Mouse (Mus musculus) limb, embryonic 12.5 days (tissue): ENCODE measurements at regions not wholly inside any gene's neighbourhood (a gene's known extent, or its start where the extent isn't known, plus 50 kb on each side); places are given as distances from the start of the nearest gene placed in this dataset.
A peak's percentile ranks its signal among the peaks of the same experiment; 100 is the strongest.

Experiments
- ATAC-seq: fragments of 200-750 bp; cut with Nextera tagmentation; 2 replicates; pipeline ENCODE4 v1.8.0; 2017; ENCODE audit warnings: low read depth, moderate TSS enrichment; ENCODE audit not compliant: insufficient number of reproducible peaks, insufficient read depth, low FRiP score, low TSS enrichment
- H3K27ac ChIP-seq: fragments of 300-500 bp; sonication (generic); 2 replicates; pipeline ENCODE4 v1.5.1; 2016; ENCODE audit warnings: mild to moderate bottlenecking, moderate library complexity
- H3K27me3 ChIP-seq: fragments of 300-500 bp; sonication (generic); 2 replicates; pipeline ENCODE4 v1.6.1; 2016; ENCODE audit warnings: mild to moderate bottlenecking, moderate library complexity
- H3K36me3 ChIP-seq: fragments of 300-500 bp; sonication (generic); 2 replicates; pipeline ENCODE4 v1.6.1; 2016; ENCODE audit warnings: mild to moderate bottlenecking, moderate library complexity
- H3K4me1 ChIP-seq: fragments of 300-500 bp; sonication (generic); replicated peaks from 2 replicates; pipeline ENCODE4 v1.6.1; 2016
- H3K4me2 ChIP-seq: fragments of 300-500 bp; sonication (generic); 2 replicates; pipeline ENCODE4 v1.6.1; 2016; ENCODE audit warnings: mild to moderate bottlenecking, moderate library complexity
- H3K4me3 ChIP-seq: fragments of 300-500 bp; sonication (generic); replicated peaks from 2 replicates; pipeline ENCODE4 v1.5.1; 2016; ENCODE audit warnings: mild to moderate bottlenecking
- H3K9ac ChIP-seq: fragments of 300-500 bp; sonication (generic); replicated peaks from 2 replicates; pipeline ENCODE4 v1.6.1; 2016; ENCODE audit warnings: mild to moderate bottlenecking, moderate library complexity
- H3K9me3 ChIP-seq: fragments of 300-500 bp; sonication (generic); 2 replicates; pipeline ENCODE4 v1.6.1; 2016; ENCODE audit warnings: mild to moderate bottlenecking, moderate library complexity
- WGBS: fragments of 180-500 bp; shearing (Covaris S2); methylation state at CpG from one replicate; pipeline ENCODE4 v1.1.7; 2016; 5-methylcytosine and 5-hydroxymethylcytosine counted together

- no peak for ATAC-seq
- Histone ChIP-seq H3K27me3 (no peaks in the 10 kb centered on the region), H3K9me3 (no peaks in the 10 kb centered on the region), H3K4me2 (no peak overlapping the region), H3K36me3 (no peaks in the 10 kb centered on the region), H3K4me1 (peaks cover 3% of the 10 kb centered on the region; the same call in 1 of the 2 replicates), H3K9ac (no peak overlapping the region), H3K27ac (no peak overlapping the region), H3K4me3 (no peak overlapping the region)
- 82% methylated on average over 8 of the region's 8 CpGs for WGBS
These were observed 66.8 kb upstream of the Cnih3 start for GRCm38 (mm10) chr1:181285600-181285999.

- Histone ChIP-seq H3K4me3 (no peak overlapping the region), H3K27ac (no peak overlapping the region), H3K36me3 (no peaks in the 10 kb centered on the region), H3K4me2 (no peak overlapping the region), H3K27me3 (no peaks in the 10 kb centered on the region), H3K9ac (no peak overlapping the region), H3K4me1 (peaks cover 3% of the 10 kb centered on the region; the same call in 1 of the 2 replicates), H3K9me3 (no peaks in the 10 kb centered on the region)
- ATAC-seq: no peak
- 69% methylated on average over 5 of the region's 5 CpGs for WGBS
These were observed 66.3 kb upstream of the Cnih3 start for GRCm38 (mm10) chr1:181286146-181286545.

DNA sequence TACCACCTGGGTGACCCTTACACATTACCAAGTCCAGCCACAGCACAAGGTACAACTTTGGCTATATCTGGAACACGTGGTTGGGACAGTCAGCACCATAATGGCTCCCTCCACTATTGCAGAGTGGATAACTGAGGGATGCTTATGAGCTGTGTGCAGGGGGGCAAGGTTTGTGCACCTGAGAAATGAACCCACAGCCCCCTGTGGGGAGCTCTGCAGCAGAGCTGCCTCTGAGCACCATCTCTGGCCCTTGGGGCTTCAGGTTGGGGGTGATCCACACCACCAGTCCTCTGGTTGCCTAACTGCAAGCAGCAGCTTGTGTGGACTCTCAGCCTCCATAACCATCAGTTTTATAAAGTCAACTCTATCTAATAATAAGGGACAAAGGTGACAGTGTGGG lies 65.3 kb upstream of the Cnih3 start:
- WGBS: 76% methylated on average over 1 of the region's 1 CpGs
- Histone ChIP-seq H3K36me3 (no peaks in the 10 kb centered on the region), H3K4me2 (no peak overlapping the region), H3K9me3 (no peaks in the 10 kb centered on the region), H3K4me1 (peaks cover 3% of the 10 kb centered on the region; the same call in 1 of the 2 replicates), H3K27me3 (no peaks in the 10 kb centered on the region), H3K9ac (no peak overlapping the region), H3K27ac (no peak overlapping the region), H3K4me3 (no peak overlapping the region)
- ATAC-seq: no peak

DNA sequence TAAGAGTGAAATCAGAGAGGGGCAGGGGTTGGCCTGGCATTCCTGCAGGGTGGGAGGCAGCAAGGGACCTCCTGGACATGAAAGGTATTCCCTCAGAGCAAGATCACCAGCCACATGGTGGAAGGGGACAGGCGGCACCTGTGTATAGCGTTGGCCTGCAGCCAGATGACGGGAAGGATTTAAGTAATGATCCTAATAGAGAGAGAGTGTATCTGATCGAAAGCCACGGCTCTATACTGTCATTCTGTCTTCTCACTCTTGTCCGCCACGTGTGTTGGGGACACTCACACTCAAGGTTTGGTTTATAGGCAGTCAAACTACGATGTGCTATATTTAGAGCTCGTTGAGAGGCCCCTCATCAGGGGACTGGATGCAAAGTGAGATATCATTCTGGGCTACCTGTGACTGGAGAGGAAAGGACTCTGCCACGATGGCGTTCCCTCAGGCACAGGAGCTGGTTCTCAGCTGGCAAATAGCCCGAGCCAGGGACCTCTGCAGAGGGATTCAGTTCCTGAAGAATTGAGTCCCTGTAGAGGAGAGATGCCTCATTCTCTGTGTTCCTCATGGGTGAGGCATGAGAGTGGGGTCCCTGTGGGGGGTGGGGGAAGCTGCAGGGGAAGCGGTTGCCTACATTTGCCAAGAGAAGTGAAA lies 62.9 kb upstream of the Cnih3 start:
- Histone ChIP-seq H3K4me1 (peaks cover 3% of the 10 kb centered on the region; the same call in 1 of the 2 replicates), H3K9ac (no peak overlapping the region), H3K27ac (peak overlapping the region; percentile 59), H3K4me3 (no peak overlapping the region), H3K4me2 (no peak overlapping the region), H3K36me3 (no peaks in the 10 kb centered on the region), H3K9me3 (no peaks in the 10 kb centered on the region), H3K27me3 (no peaks in the 10 kb centered on the region)
- no peak for ATAC-seq
- WGBS: 72% methylated on average over 13 of the region's 13 CpGs

DNA sequence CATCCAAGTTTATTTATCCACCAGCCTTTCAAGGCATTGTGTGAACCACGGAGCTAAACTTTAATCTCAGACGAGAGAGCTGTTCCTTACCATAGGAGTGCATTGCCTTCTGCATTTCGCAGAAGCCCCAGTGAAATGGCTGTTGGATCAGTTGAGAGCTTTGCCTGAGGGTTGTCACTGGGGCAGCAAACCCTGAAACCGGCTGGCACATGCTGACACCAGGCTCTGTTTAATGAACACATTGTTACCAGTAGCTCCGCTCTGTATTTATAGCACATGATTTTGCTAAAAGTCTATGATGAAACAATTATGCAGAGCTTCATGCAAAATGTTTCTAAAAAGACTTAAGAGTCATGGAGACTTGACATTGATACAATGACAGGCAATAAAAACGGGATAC lies 61.2 kb upstream of the Cnih3 start:
- Histone ChIP-seq H3K36me3 (no peaks in the 10 kb centered on the region), H3K4me3 (no peak overlapping the region), H3K4me2 (no peak overlapping the region), H3K27me3 (no peaks in the 10 kb centered on the region), H3K4me1 (peaks cover 3% of the 10 kb centered on the region; the same call in 1 of the 2 replicates), H3K27ac (no peak overlapping the region), H3K9me3 (no peaks in the 10 kb centered on the region), H3K9ac (no peak overlapping the region)
- 66% methylated on average over 6 of the region's 6 CpGs for WGBS
- no peak for ATAC-seq

GRCm38 (mm10) chr1:181291966-181292365 lies 60.5 kb upstream of the Cnih3 start:
- 84% methylated on average over 5 of the region's 5 CpGs for WGBS

DNA sequence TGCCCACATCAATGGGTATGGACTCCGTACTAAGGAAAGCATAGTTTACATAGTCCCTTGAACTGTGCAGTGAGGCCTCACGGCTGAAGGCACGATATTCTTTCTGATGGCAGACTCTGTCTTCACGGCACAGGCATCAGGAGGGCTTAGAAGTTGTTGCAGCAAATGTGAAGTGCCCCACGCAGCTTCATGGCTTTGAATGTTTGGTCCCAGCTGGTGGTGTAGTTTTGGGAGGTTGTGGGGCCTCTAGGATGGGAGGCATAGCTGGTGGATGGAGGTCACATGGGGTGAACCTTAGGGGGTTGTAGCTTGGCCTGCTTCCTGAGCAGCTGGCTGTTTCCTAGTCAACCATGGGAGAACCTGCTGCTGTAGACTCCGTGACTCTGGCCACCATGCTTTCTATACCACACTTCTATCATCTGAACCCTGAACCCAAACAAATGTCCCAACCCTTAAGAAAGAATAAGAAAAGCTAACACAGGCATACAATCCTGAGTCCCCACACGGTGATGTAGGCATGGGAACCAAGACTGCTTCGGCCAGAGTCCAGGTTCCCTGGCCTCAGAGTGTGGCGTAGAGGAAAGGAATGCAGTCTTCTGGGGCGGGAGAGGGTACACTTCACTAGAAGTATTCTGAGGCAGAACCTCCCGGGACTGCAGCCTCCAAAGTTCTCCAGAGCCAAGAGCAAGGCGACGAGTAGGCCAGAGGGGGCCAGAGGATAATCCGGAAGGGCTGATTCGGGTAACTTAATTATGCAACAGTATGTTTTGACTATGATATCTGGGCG lies 59.2 kb upstream of the Cnih3 start:
- Histone ChIP-seq H3K4me3 (no peak overlapping the region), H3K4me2 (no peak overlapping the region), H3K27ac (no peak overlapping the region), H3K4me1 (peaks cover 3% of the 10 kb centered on the region; the same call in 1 of the 2 replicates), H3K9me3 (no peaks in the 10 kb centered on the region), H3K36me3 (no peaks in the 10 kb centered on the region), H3K9ac (no peak overlapping the region), H3K27me3 (no peaks in the 10 kb centered on the region)
- no peak for ATAC-seq
- WGBS: 88% methylated on average over 16 of the region's 16 CpGs

More at GRCm38 (mm10) chr1:181291966-181292365, 60.5 kb upstream of the Cnih3 start:
- Histone ChIP-seq H3K4me3 (no peak overlapping the region), H3K36me3 (no peaks in the 10 kb centered on the region), H3K4me2 (no peak overlapping the region), H3K9me3 (no peaks in the 10 kb centered on the region), H3K9ac (no peak overlapping the region), H3K27me3 (no peaks in the 10 kb centered on the region), H3K4me1 (peaks cover 3% of the 10 kb centered on the region; the same call in 1 of the 2 replicates), H3K27ac (no peak overlapping the region)
- ATAC-seq: no peak

- H3K9ac ChIP-seq: no peak overlapping the region
- no peaks in the 10 kb centered on the region for H3K36me3 ChIP-seq
- no peak for ATAC-seq
- no peak overlapping the region for H3K4me3 ChIP-seq
- H3K27ac ChIP-seq: no peak overlapping the region
- no peaks in the 10 kb centered on the region for H3K27me3 ChIP-seq
- no peaks in the 10 kb centered on the region for H3K9me3 ChIP-seq
- no peaks in the 10 kb centered on the region for H3K4me1 ChIP-seq
- 75% methylated on average over 4 of the region's 4 CpGs for WGBS
- H3K4me2 ChIP-seq: no peak overlapping the region
These were observed 56.8 kb upstream of the Cnih3 start for GRCm38 (mm10) chr1:181295651-181296050.

DNA sequence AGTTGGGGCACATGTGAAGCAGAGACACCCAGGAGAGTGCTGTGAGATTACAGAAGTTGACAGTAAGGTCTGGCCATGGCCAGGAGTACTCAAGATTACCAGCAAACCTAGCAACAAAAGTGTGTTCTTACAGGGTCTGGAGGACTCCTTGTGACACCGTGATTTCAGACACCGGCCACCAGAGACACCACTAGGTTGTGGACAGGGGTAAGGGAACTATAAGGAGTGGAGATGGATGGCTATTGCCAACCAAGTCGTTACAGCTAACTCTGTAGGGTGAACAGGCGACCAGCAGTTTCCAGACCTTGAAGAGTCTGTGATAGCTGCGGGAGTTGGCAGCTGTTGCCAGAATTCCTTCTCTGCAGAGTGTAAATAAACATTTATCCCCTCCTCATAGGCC lies 54.4 kb upstream of the Cnih3 start:
- Histone ChIP-seq H3K27ac (no peak overlapping the region), H3K4me3 (no peak overlapping the region), H3K36me3 (no peaks in the 10 kb centered on the region), H3K4me1 (no peaks in the 10 kb centered on the region), H3K9ac (no peak overlapping the region), H3K27me3 (no peaks in the 10 kb centered on the region), H3K9me3 (no peaks in the 10 kb centered on the region), H3K4me2 (no peak overlapping the region)
- ATAC-seq: no peak
- WGBS: 70% methylated on average over 5 of the region's 5 CpGs

DNA sequence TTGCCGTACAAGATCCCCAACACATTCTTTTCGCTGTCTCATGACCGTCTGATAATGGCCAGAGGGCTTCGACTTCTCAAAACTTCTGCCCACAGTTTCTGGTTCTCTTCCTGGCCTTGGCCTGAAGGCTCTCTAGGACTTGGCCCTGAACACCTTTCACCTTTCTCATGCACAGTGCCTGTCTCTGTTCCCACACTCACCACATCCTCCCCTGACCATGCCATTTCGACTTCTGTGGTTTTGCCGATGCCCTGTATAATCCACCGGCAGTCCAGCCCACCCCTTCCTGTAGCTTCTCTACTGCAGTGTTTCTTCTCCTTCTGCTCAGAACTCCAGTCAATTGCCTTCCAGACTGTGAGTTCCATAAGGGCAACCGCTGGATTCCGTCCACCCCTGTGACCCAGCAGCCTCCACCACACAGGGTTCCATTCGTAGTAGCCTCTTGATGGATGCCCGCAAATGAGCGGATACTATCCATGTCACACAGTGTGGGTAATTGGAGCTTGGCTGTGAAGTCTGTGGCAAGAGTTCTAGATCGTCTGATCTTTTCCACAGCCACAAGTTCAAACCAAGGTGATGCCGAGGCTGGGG lies 53.3 kb upstream of the Cnih3 start:
- H3K27me3 ChIP-seq: no peaks in the 10 kb centered on the region
- no peaks in the 10 kb centered on the region for H3K9me3 ChIP-seq
- no peak overlapping the region for H3K27ac ChIP-seq
- WGBS: 88% methylated on average over 14 of the region's 14 CpGs
- H3K4me1 ChIP-seq: no peaks in the 10 kb centered on the region
- no peak for ATAC-seq
- H3K36me3 ChIP-seq: no peaks in the 10 kb centered on the region
- H3K4me3 ChIP-seq: no peak overlapping the region
- H3K9ac ChIP-seq: no peak overlapping the region
- H3K4me2 ChIP-seq: no peak overlapping the region

DNA sequence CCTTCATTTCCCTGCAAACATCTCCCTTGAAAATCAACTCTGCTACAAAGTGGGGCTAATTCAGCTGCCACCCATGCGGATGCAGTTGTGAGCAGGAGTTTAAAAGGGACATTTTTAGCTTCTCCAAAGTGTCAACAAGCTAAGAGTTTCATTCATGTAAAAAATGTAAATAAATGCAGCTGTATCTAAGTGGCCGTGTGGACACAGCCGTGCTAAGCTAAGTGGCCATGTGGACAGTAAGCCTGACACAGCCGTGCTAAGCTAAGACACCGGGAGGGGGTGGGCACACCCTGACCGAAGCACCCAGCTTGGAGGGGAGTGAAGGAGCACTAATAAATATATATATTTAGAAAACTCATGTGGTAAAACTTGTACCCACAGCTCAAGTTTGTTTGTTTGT lies 52.6 kb upstream of the Cnih3 start:
- Histone ChIP-seq H3K27me3 (no peaks in the 10 kb centered on the region), H3K9me3 (no peaks in the 10 kb centered on the region), H3K27ac (no peak overlapping the region), H3K4me2 (no peak overlapping the region), H3K4me1 (no peaks in the 10 kb centered on the region), H3K9ac (no peak overlapping the region), H3K36me3 (no peaks in the 10 kb centered on the region), H3K4me3 (no peak overlapping the region)
- no peak for ATAC-seq
- 88% methylated on average over 6 of the region's 6 CpGs for WGBS
